Mouse (Mus musculus) liver, adult (tissue): ENCODE measurements around the gene Slc11a2.

Experiments
- GATA4 ChIP-seq: IDR thresholded peaks from 2 replicates; pipeline ENCODE4 v1.6.1; 2014; ENCODE audit warnings: mild to moderate bottlenecking, low read length; ENCODE audit not compliant: insufficient replicate concordance

Slc11a2 gene

DNA sequence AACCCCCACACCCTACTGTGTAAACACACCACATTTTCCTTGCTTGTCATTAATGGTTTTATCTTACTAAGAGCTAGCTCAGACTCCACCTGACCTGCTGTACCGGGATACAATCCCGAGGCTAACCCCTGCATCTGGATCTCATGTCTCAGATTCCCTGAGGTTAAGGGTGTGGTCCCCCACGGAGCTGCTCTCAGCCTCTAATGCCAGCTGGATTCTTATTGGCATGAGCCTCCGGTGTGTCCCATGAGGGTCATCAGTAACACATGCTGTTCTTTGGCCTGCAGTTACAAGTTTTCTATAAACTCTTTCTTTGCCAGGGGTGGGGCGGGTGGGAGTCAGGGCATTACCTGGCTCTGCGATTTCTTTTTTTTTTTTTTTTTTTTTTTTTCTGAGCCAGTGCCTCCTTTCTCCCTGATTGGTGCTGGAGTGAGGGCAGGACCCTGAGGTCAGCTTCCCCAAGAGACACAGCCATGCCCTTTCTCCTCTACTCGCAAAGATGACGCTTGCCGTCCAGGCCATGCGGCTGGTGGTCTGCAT, 72.1 kb downstream of the Slc11a2 start, which contains the start of the genes Methig1 and Mettl7a2:
TSS of gene Methig1 (plus strand) at position 439 of the 540 bp plus-strand sequence.
TSS of gene Mettl7a2 (plus strand) at position 490 of the 540 bp plus-strand sequence.
- no peak for TF ChIP-seq GATA4

DNA sequence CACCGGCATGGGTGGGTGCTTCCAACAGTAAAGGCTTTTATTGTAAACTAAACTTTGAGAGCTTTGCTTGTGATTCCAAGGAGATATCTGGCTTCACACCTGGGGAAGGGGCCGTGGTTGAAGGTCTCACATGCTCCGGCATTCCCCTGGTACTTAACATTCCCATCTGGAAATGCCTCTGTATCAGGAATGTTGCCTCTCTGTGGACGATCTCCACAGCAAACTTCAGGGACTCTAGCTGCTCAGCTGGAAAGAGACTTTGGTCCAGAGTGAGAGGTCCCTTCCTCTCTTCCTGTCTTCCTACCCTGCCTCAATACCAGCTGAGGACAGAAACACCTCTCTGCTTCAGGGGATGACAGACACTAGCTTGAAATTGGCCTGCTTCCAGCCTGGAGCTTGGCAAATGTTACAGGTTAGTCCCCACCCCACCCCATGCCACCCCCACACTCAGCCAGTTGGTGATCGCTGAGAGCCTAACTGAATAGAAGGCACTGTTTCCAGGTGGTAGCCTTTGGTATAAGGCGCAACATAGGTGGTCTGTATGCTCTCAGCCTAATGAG, 73.3 kb downstream of the Slc11a2 start:
- TF ChIP-seq GATA4 = no peak

DNA sequence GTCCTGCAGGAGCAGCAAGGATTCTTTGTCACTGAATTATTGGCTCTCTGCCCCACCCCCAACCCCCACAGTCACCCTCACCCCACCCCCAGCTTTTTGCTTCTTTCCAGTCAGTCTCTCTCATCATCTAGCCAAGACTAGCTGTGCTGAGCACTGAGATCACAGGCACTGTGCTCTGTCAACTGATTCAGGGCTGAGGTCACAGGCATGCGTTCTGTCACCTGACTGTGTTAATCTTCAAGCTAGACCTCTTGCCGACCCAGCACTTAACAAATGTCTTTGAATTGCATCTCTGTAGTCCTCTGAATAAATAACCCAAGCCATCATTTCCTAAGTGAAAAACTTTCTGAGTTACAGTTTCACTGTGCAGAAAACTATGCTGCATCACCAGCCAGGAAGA, 75.4 kb downstream of the Slc11a2 start:
- no peak for TF ChIP-seq GATA4

- TF ChIP-seq GATA4 = no peak
Measured at GRCm38 (mm10) chr15:100346761-100347160, 78.1 kb downstream of the Slc11a2 start.

DNA sequence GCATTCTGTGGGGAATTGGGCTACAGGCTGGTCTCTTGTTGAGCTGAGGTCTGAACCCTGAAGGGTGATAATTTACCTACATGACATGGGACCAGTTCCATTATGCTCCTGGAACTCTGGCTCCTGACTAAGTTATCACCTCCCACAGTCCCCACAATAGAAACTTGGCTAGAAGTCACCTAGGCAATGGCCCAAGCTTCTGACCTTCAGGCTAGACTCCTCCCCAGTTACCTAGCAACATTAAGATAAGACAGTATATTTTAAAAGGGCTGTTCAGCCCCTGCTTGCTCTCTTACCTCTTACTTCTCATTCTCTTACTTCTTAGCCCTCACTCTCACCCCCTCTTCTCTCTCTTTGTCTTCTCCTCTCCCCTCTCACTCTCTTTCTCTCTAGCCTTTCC, 79.4 kb downstream of the Slc11a2 start:
- TF ChIP-seq GATA4 = peak; percentile 16; the same call in 1 of the 2 replicates
